Mouse (Mus musculus) right cerebral cortex, adult 2 months (tissue): ENCODE measurements at regions not wholly inside any gene's neighbourhood (a gene's known extent, or its start where the extent isn't known, plus 50 kb on each side); places are given as distances from the start of the nearest gene placed in this dataset.

ENCODE experiments used
- DNase-seq, 2 experiments: peaks; one replicate each; pipeline ENCODE4 v3.0.0; 2021 to 2022; ENCODE audit warnings: low spot score in 2 of 2

- no peak for DNase-seq
These were observed 179.8 kb upstream of the Plxnc1 start for GRCm38 (mm10) chr10:95124476-95124875.

- no peak for DNase-seq
These were observed 175.4 kb upstream of the Plxnc1 start for GRCm38 (mm10) chr10:95120007-95120406.

- no peak for DNase-seq
These were observed 174.2 kb upstream of the Plxnc1 start for GRCm38 (mm10) chr10:95118786-95119351.

GRCm38 (mm10) chr10:95117731-95118212 lies 173.1 kb upstream of the Plxnc1 start:
- DNase-seq, result no peak

- DNase-seq, result no peak
These were observed 172.6 kb upstream of the Plxnc1 start for GRCm38 (mm10) chr10:95117041-95117730.

- no peak for DNase-seq
These were observed 172.0 kb upstream of the Plxnc1 start for GRCm38 (mm10) chr10:95116579-95117011.

GRCm38 (mm10) chr10:95112837-95113388 lies 168.3 kb upstream of the Plxnc1 start:
- no peak for DNase-seq

GRCm38 (mm10) chr10:95112231-95112774 lies 167.7 kb upstream of the Plxnc1 start:
- DNase-seq, result no peak

- no peak for DNase-seq
These were observed 166.2 kb upstream of the Plxnc1 start for GRCm38 (mm10) chr10:95110786-95111185.

GRCm38 (mm10) chr10:95109576-95109975 lies 164.9 kb upstream of the Plxnc1 start:
- no peak for DNase-seq

GRCm38 (mm10) chr10:95107532-95108251 lies 163.1 kb upstream of the Plxnc1 start:
- no peak for DNase-seq

GRCm38 (mm10) chr10:95103808-95104207 lies 159.2 kb upstream of the Plxnc1 start:
- peak in 1 of 2 experiments; percentile 29 for DNase-seq

- DNase-seq, result no peak
These were observed 158.3 kb upstream of the Plxnc1 start for GRCm38 (mm10) chr10:95102981-95103380.

- DNase-seq, result no peak
These were observed 155.3 kb upstream of the Plxnc1 start for GRCm38 (mm10) chr10:95099906-95100305.

GRCm38 (mm10) chr10:95095847-95096246 lies 151.2 kb upstream of the Plxnc1 start:
- no peak for DNase-seq

GRCm38 (mm10) chr10:95094771-95095170 lies 150.1 kb upstream of the Plxnc1 start:
- no peak for DNase-seq

- DNase-seq, result no peak
These were observed 148.6 kb upstream of the Plxnc1 start for GRCm38 (mm10) chr10:95093266-95093665.

- no peak for DNase-seq
These were observed 146.5 kb upstream of the Plxnc1 start for GRCm38 (mm10) chr10:95091086-95091485.

GRCm38 (mm10) chr10:95090641-95091040 lies 146.0 kb upstream of the Plxnc1 start:
- no peak for DNase-seq

- no peak for DNase-seq
These were observed 145.4 kb upstream of the Plxnc1 start for GRCm38 (mm10) chr10:95090035-95090434.

GRCm38 (mm10) chr10:95087864-95088570 lies 143.4 kb upstream of the Plxnc1 start:
- peak; percentile 65 to 67 for DNase-seq
